Mouse (Mus musculus) left cerebral cortex, adult 9 months (tissue): ENCODE measurements around the gene Hoga1.

Source experiments
- DNase-seq, 2 experiments: peaks; one replicate each; pipeline ENCODE4 v3.0.0; 2022; ENCODE audit warnings: low spot score in 2 of 2

Gene Hoga1

DNA sequence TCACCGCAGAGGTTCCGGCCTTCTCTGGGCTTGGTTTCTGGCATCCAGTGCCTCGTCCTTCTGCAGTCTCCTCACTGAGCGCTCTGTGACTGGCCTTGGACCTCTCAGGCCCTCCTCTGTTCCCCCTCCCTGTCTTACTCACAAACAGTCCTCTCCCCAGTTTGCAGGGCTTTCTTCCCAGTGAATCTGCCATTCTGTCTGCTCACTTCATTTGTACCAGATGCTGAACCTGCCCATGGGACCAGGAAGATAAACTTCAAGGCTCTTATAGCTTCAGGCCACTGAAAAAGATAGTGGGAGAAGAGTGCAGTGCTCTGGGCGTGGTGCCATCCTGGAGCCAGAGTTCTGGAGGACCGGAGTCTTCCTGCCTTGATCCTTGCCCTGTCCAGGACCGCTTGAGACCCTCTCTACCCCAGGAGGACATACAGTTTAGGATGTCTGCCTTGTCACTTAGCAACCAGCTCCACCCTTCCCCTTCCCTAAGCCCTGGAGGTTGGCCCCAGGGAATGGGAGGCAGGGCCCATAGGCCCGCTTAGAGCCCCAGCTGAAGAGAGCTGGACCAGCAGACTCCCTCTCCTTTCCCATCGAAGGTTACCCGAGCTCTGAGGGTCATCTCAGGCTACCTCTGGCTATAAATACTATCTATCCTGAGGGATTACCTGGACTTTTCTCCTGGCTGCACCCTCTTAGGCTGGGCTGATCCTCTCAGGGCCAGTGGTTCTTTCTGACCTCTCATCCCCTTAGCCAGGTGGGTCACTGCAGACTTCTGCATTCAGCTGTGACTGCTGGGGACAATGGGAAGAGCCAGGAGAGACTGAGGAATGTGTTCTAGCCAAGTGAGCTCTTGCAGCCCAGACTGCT is 23.5 kb upstream of the Hoga1 start:
- no peak for DNase-seq

DNA sequence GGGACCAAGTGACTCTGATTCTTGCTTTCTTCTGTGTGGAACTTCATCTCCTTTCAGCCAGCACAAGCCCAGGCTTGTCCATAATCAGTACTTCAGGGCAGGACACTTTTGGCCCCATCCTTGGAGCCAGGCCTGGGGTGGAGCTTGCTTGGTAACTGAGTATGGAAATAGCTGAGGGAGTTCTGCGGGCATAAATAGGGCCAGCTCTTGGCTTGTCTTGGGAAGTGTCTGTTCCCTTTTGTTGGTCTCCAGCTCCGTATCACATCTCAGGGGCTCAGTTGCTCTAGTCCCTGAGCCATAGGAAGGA is 22.9 kb upstream of the Hoga1 start:
- no peak for DNase-seq

DNA sequence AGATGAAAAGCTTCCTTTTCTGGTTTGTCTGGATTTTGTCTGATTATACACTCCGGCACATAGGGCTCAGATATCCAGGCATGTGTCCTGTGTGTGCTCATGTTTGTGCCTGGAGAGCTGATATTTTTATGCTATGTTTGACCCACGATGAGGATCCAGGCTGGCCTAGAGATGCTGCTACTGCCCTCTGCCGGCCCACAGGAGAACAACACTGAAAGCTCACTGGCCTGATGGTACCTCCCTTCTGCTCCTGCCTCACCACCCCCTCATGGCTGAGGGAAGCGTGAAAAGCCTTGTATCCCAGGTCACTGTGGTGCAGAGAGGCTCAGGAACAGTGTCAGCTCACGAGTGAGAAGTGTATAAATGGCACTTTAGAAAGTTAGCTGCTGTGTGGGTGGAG is 19.3 kb upstream of the Hoga1 start:
- DNase-seq = peak; percentile 45 to 89

GRCm38 (mm10) chr19:42031112-42031511 is 14.3 kb upstream of the Hoga1 start:
- no peak for DNase-seq

DNA sequence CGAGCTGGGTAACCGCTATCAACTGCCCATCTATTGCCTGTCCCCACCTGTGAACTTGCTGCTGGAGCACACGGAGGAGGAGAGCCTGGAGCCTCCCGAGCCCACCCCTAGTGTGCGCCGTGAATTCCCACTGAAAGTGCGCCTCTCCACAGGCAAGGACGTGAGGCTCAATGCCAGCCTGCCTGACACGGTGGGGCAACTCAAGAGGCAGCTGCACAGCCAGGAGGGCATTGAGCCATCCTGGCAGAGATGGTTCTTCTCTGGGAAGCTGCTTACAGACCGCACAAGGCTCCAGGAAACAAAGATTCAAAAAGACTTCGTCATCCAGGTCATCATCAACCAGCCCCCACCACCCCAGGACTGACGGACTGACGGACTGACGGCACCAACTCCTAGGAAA is 11.8 kb upstream of the Hoga1 start:
- DNase-seq = no peak

DNA sequence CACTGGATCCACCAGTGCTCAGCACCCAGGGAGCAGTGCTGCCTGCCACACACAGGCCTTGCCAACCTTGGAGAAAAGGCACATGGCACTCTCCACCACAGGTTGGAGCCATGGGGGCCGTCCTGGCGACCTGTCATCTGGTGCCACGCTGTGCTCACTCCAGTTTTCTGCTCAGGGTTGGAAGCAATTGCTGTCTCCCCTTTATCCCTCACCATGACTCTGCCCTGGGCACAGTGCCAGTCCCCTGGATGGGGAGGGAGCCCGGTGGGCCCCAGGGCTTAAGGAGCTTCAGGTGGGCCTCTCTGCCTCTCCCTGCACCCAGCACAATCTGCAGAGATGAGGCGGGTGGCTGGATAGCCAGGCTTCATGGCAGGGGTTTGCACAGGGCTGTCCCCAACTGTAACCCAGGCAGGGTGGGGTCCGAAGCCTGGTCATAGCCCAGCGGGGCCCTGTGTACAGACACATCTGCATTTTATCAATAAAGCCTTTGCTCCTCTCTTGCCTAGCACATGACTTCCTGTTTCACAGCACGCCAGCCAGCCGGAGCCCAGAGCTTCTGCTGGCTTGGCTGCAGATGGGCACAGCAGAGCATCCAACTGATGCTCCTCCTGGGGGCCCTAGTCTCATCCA is 11.1 kb upstream of the Hoga1 start:
- DNase-seq = no peak

DNA sequence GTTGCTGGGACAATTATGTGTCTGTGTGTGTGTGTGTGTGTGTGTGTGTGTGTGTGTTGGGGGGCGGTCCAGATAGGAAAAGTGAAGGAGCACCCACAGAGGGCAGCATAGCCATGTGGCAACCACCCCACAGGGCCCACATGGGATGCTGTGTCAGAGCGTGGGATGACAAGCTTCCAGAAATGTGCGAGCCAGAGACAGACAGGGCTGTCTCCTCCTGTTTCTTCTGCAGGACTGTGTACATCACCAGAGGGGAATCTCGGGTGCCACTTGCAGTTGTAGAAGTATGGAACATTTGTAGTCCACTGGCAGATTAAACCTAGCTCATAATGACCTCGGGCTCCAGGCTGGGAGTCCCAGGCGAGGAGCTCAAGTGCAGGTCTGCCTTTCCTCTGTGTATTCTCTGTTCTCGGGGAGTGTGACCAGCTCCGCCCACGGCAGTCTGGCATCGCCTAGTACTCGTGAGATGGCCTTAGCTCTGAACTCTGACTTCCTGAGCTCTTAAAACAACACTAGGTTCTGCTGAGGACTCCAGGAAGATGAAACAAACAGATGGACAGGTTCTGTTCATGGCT is 10.4 kb upstream of the Hoga1 start:
- DNase-seq = peak in 1 of 2 experiments; percentile 14

DNA sequence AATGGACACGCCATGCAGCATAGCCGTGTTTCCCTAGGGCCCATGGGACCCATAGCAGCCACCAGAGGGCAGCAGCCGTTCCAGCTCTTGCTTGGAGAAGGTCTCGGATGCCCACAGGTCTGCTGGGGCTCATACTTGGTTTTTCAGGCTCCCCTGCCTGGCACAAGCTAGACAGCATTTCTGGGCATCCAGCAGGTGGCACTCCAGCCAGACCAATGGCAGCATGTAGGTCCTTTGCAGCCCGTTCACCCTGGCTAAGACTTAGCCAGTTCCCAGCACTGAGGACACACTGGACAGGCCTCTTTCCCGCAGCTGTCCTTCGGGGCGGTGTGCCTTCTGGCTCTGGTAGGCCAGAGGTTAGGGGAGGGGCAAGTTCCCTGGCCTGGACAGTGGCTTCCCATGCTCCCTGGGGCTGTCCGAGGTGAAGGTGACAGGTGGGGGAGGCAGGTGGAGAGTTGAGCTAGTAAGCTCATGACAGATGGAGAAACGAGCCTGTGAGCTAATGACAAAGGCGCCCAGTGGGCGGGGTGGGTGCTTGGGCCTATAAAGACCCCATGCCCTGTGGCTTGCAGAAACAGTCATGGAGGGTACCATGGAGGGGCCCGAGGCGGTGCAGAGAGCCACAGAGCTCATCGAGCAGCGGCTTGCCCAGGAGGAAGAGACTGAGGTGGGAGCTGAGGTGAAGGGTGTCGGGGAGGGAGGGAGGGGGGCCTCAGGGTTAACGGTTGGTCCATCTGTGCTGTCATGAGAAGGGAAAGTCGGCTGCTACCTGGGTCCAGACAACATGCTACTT is 9.8 kb upstream of the Hoga1 start, which contains the start of gene Ankrd2:
Gene Ankrd2 (plus strand): TSS at position 545 of the 793 bp plus-strand sequence.
- peak; percentile 50 to 86 for DNase-seq

- DNase-seq = no peak
Measured at GRCm38 (mm10) chr19:42036357-42036756, 9.1 kb upstream of the Hoga1 start.

- DNase-seq = no peak
Measured at GRCm38 (mm10) chr19:42037167-42037702, 8.2 kb upstream of the Hoga1 start.

DNA sequence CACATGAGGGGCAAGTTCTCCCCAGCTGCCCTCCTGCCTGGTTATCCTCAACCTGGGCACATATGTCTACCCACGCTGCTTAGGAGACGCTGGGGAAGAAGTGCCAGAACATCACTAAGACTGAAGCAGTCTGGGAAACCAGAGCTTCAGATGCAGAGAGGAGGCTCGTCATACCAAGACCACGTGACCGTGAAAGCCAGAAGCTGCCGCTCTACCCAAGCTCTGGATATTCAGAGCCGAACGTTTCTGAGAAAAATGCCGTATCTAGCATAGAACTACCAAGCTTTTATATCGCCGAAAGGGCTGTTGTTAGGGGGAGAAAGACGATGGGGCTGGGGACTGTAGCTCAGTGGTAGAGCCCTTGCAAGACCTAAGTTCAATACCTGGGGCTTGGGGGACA is 7.1 kb upstream of the Hoga1 start:
- DNase-seq = no peak

- no peak for DNase-seq
Measured at GRCm38 (mm10) chr19:42043988-42044387, 1.4 kb upstream of the Hoga1 start.

- DNase-seq = no peak
Measured at GRCm38 (mm10) chr19:42050251-42050650, 4.8 kb downstream of the Hoga1 start.

DNA sequence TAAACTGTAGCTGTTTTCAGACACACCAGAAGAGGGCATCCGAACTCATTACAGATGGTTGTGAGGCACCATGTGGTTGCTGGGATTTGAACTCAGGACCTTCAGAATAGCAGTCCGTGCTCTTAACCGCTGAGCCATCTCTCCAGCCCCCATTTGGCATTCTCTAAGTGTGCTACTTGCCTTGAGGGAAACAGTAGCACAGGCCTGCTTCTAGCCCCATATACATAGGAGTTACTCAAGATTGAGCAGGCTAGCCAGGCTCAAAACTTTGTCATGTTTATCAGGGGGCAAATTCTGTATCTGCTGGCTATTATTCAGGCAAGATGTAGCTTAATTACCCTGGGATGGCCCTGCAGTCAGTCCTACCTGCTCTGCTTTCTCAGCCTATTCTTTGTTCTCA is 5.9 kb downstream of the Hoga1 start:
- no peak for DNase-seq

GRCm38 (mm10) chr19:42051948-42052347 is 6.5 kb downstream of the Hoga1 start, which contains the start of gene 4933411K16Rik:
Gene 4933411K16Rik, plus strand, starts transcription at chr19:42052248.
- no peak for DNase-seq

DNA sequence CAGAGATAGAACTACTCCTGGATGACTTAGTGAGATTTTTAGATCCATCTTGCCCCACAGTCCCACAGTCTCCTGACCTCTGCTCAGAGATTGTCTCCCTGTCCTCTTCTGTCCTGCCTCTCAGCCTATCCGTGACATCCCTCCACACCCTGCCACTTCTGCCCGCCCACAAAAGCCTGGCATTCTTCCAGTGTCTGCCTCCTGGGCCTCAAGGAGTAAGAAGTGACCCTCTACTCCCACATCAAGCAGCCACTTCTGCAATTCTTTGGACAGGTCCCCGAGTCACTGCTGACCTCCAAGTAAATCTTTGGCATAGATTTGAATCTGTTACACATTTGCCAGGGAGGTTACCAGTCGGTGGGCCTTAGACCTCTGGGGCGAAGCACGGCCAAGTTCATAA is 8.8 kb downstream of the Hoga1 start:
- no peak for DNase-seq

DNA sequence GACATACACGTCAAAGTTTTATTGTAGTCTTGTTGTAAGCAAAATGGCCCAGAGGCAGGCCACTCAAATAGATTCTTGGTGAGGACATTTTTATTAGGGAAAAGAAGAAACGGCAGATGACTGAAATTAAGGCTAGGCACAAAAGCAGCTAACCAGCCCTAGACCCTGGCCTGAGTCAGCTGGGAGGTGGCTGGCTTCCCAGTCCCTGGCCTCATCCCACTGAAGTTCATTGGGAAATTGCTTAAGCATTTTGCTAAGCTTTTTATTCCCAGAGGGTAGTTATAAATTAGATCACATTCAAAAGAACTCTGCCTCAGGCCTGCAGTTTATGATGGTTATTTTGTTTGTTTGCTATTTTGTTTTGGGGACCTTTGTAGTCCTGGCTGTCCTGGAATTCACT is 10.5 kb downstream of the Hoga1 start:
- DNase-seq = no peak

DNA sequence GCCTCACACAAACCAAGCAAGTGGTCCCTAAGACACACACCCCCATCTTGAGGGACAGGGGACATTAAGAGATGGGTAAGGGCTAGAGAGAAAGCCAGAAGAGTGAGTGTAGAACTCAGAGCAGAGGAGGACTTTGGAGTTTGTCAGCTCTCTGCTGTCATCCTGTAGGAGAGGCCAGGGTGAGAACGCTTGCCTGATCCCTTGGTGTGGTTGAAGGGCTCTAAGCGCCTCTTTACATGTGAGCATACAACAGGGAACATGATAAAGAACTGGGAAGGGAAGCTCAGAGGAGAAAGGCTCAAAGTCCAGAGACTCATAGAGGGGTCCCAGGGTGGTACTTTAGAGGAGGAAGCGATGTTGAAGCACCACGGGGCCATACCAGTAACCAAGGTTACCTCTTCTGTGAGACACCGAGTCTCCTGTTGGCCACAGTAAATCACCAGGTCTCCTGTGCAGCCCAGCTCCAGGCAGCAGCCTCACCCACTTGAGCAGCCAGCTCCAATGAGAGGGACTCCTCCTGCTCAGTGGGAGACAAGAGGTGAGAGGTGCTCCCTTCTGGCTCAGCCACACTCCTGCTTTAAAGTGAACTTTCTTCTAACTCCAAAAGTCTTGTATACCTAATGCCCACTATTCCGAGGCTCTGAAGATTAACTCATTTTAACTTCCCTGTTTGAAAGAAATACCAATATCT is 11.5 kb downstream of the Hoga1 start:
- no peak for DNase-seq

DNA sequence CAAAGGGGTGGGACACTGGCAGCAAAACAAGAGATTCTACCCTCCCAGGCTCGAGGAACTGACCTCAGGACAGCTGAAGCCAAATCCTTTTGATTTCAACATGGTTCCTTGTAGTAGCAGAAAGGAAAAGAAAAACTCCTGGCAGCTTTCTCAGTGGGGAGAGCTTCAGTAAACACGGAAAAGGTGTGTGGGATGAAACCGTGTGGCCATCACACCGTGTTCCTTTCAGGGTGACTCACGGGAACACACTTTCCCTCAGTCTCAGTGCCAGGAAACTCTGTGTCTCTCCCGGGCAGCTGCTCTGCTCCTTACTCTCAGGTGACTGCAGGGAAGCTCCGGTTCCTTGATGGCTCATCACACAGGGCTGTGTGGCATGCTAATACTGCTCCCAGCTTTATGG is 13.0 kb downstream of the Hoga1 start:
- no peak for DNase-seq

GRCm38 (mm10) chr19:42061443-42061842 is 16.0 kb downstream of the Hoga1 start:
- no peak for DNase-seq
